Mouse (Mus musculus): ENCODE measurements at regions not wholly inside any gene's neighbourhood (a gene's known extent, or its start where the extent isn't known, plus 50 kb on each side); places are given as distances from the start of the nearest gene placed in this dataset.

- TF ChIP-seq SIN3A (IDR thresholded peaks at IDR 0.05; ENCODE audit: low read length) (no peak), MXI1 (IDR thresholded peaks at IDR 0.05; ENCODE audit: low read depth, low read length) (no peak)
Measured at GRCm38 (mm10) chr2:178542032-178542431, 111.7 kb downstream of the Cdh26 start.
